Mouse (Mus musculus) small intestine, adult 2 months (tissue): ENCODE results near the gene Dcpp1. TPM values are rescaled to one million over a fixed set of nuclear protein-coding genes. Genes with fewer than 3 reads are reported as not detected.

Experiments
- H3K27ac ChIP-seq: fragments of 200-500 bp; 2 replicates; pipeline ENCODE4 v1.5.1; 2012; ENCODE audit warnings: low read depth, low read length, control low read depth, inconsistent platforms; ENCODE audit not compliant: insufficient read depth
- H3K27me3 ChIP-seq: fragments of 200-500 bp; 2 replicates; pipeline ENCODE4 v1.6.1; 2012; ENCODE audit warnings: mild to moderate bottlenecking, moderate library complexity, low read length, inconsistent platforms; ENCODE audit not compliant: control insufficient read depth, insufficient read depth
- H3K36me3 ChIP-seq: fragments of 200-500 bp; 2 replicates; pipeline ENCODE4 v1.6.1; 2012; ENCODE audit warnings: mild to moderate bottlenecking, low read length, control low read depth, inconsistent platforms; ENCODE audit not compliant: control insufficient read depth, insufficient read depth
- H3K4me1 ChIP-seq: fragments of 200-500 bp; 2 replicates; pipeline ENCODE4 v1.6.1; 2012; ENCODE audit warnings: low read length, inconsistent platforms, mixed read lengths; ENCODE audit not compliant: control insufficient read depth, insufficient read depth, insufficient read length
- H3K4me3 ChIP-seq: fragments of 200-500 bp; 2 replicates; pipeline ENCODE4 v1.5.1; 2012; ENCODE audit warnings: low read depth, mild to moderate bottlenecking, control low read depth, inconsistent platforms, low read length, moderate library complexity
- CTCF ChIP-seq: fragments of 200-500 bp; IDR thresholded peaks from 2 replicates; pipeline ENCODE4 v1.5.1; 2012; ENCODE audit warnings: low read depth, mild to moderate bottlenecking, control low read depth, inconsistent platforms, low read length, moderate library complexity, mixed read lengths; ENCODE audit not compliant: insufficient replicate concordance, insufficient read length; ENCODE audit errors: extremely low read depth
- POLR2A ChIP-seq: fragments of 200-500 bp; IDR thresholded peaks from 2 replicates; pipeline ENCODE4 v1.6.1; 2012; ENCODE audit warnings: low read depth, mild to moderate bottlenecking, control low read depth, inconsistent platforms, low read length, moderate library complexity
- WGBS: fragments of 180-500 bp; shearing (Covaris S2); methylation state at CpG from one replicate; pipeline ENCODE4 v1.1.7; 2018; 5-methylcytosine and 5-hydroxymethylcytosine counted together
- polyA plus RNA-seq: library from polyadenylated mRNA; depleted of rRNA; stranded (reverse); fragments of >200 nt; gene quantifications from 2 replicates; pipeline ENCODE4 v1.2.3, GENCODE M21; 2012

Dcpp1 gene
- polyA plus RNA-seq, 1 experiment, result not detected

- no peaks in the 10 kb centered on the region for H3K27me3 ChIP-seq
- peak overlapping the region; percentile 89 for H3K27ac ChIP-seq
- H3K36me3 ChIP-seq, result peaks cover 4% of the 10 kb centered on the region
- peaks cover 13% of the 10 kb centered on the region; the same call in 1 of the 2 replicates for H3K4me1 ChIP-seq
- 23% methylated on average over 18 of the region's 19 CpGs for WGBS
- no peak overlapping the region for H3K4me3 ChIP-seq
- TF ChIP-seq CTCF, result peak; percentile 23; the same call in 1 of the 2 replicates
- TF ChIP-seq POLR2A, result no peak
These were observed 29.6 kb upstream of the Dcpp1 start for GRCm38 (mm10) chr17:23850853-23851749.

GRCm38 (mm10) chr17:23853292-23853691, 27.4 kb upstream of the Dcpp1 start:
- peaks cover 13% of the 10 kb centered on the region for H3K4me1 ChIP-seq
- H3K27me3 ChIP-seq, result no peaks in the 10 kb centered on the region
- H3K27ac ChIP-seq, result peak overlapping the region; percentile 93
- WGBS, result 23% methylated on average over 5 of the region's 5 CpGs
- peaks cover 20% of the 10 kb centered on the region for H3K36me3 ChIP-seq
- TF ChIP-seq POLR2A, result no peak
- peak; percentile 91 for TF ChIP-seq CTCF
- H3K4me3 ChIP-seq, result peak overlapping the region; percentile 68

GRCm38 (mm10) chr17:23854229-23854765, 26.4 kb upstream of the Dcpp1 start:
- Histone ChIP-seq H3K27ac (peak overlapping the region; percentile 93), H3K27me3 (no peaks in the 10 kb centered on the region), H3K4me1 (peaks cover 13% of the 10 kb centered on the region), H3K4me3 (peak overlapping the region; percentile 68), H3K36me3 (peaks cover 26% of the 10 kb centered on the region)
- 69% methylated on average over 10 of the region's 10 CpGs for WGBS
- TF ChIP-seq POLR2A, result no peak
- TF ChIP-seq CTCF, result no peak

GRCm38 (mm10) chr17:23857193-23857592, 23.5 kb upstream of the Dcpp1 start:
- Histone ChIP-seq H3K27me3 (no peaks in the 10 kb centered on the region), H3K4me3 (no peak overlapping the region), H3K27ac (no peak overlapping the region), H3K4me1 (peaks cover 8% of the 10 kb centered on the region), H3K36me3 (peaks cover 31% of the 10 kb centered on the region)
- no peak for TF ChIP-seq POLR2A
- TF ChIP-seq CTCF, result no peak
- 95% methylated on average over 6 of the region's 6 CpGs for WGBS

GRCm38 (mm10) chr17:23857913-23858312, 22.8 kb upstream of the Dcpp1 start:
- WGBS, result 61% methylated on average over 2 of the region's 2 CpGs
- no peak for TF ChIP-seq CTCF
- no peak for TF ChIP-seq POLR2A
- H3K36me3 ChIP-seq, result peaks cover 31% of the 10 kb centered on the region
- H3K4me1 ChIP-seq, result peaks cover 8% of the 10 kb centered on the region
- no peaks in the 10 kb centered on the region for H3K27me3 ChIP-seq
- no peak overlapping the region; the same call in 1 of the 2 replicates for H3K27ac ChIP-seq
- no peak overlapping the region for H3K4me3 ChIP-seq

- no peak overlapping the region for H3K27ac ChIP-seq
- no peak overlapping the region for H3K4me3 ChIP-seq
- H3K4me1 ChIP-seq, result no peaks in the 10 kb centered on the region
- TF ChIP-seq CTCF, result no peak
- no peak for TF ChIP-seq POLR2A
- no peaks in the 10 kb centered on the region for H3K27me3 ChIP-seq
- WGBS, result 91% methylated on average over 4 of the region's 4 CpGs
- peaks cover 10% of the 10 kb centered on the region for H3K36me3 ChIP-seq
These were observed 17.8 kb upstream of the Dcpp1 start for GRCm38 (mm10) chr17:23862926-23863325.

- TF ChIP-seq CTCF (no peak), POLR2A (no peak)
- WGBS, result 89% methylated on average over 15 of the region's 15 CpGs
- H3K36me3 ChIP-seq, result no peaks in the 10 kb centered on the region
- H3K27ac ChIP-seq, result no peak within 1 kb of the TSS
- no peaks in the 10 kb centered on the region for H3K27me3 ChIP-seq
- no peak within 1 kb of the TSS for H3K4me3 ChIP-seq
- H3K4me1 ChIP-seq, result peaks cover 2% of the 10 kb centered on the region; the same call in 1 of the 2 replicates
These were observed 12.9 kb upstream of the Dcpp1 start, which contains the start of gene Prss21 for GRCm38 (mm10) chr17:23867756-23868155. Prss21 (plus strand) TSS chr17:23868056.
